Mouse (Mus musculus): ENCODE results near the gene Ifnb1. TPM values are rescaled to one million over a fixed set of nuclear protein-coding genes. Genes with fewer than 3 reads are reported as not detected.
"Not testable (repeated sequence)": the region's sequence is repeated elsewhere in the genome, so short reads cannot be mapped to it uniquely, and the experiment has no call there.

Ifnb1 gene
- not detected in 2 replicates for polyA plus RNA-seq (2012)

DNA sequence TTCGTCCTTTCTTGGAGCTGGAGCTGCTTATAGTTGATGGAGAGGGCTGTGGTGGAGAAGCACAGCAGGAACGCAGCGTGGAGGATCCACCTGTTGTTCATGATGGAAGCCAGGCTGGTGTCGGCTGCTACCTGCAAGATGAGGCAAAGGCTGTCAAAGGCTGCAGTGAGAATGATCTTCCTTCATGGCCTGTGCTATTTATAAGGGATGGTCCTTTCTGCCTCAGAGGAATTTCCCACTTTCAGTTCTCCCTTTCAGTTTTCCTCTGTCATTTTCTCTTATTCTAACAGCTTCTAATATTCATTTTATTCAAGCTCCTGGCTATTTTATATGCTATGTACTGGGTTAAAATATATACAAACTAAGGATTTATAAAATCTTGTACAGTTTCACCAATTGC lies at the start of gene Ifnb1:
Gene Ifnb1, minus strand, starts transcription at position 101 of the 400 bp plus-strand sequence.
- H3K36me3 ChIP-seq (ENCODE audit: control insufficient read depth), result no peaks in the 10 kb centered on the region
- no peaks in the 10 kb centered on the region for H3K9me3 ChIP-seq (ENCODE audit: control insufficient read depth, low read length)
- H3K27me3 ChIP-seq (ENCODE audit: control insufficient read depth), result no peaks in the 10 kb centered on the region
- peaks cover 13% of the 10 kb centered on the region for H3K4me1 ChIP-seq (ENCODE audit: control insufficient read depth)
- no peak within 1 kb of the TSS for H3K4me3 ChIP-seq (replicated peaks)
- no peak for TF ChIP-seq GATA1 (IDR thresholded peaks at IDR 0.05; ENCODE audit: low read length)

DNA sequence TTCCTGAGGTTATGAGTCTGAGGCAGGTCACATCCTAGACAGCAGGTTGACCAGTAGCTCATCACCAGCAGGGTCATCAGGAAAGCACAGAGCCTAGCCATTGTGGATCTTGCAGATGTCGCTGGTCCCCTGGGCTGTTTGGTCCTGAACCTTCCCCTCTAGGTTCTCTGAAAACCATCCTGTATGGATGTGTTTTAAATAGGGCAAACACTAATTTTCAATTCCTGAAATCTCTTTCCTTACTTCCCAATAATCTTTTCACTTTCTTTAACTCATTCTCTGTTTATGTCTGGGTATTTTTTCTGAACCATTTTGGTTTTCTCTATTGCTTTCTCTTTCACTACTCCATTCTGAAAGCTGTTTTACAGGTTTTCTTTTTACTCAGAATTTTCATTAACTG lies 49.1 kb upstream of the Ifnb1 start, which contains the start of gene Ifna14:
Gene Ifna14, minus strand, starts transcription at position 101 of the 400 bp plus-strand sequence.
- TF ChIP-seq TAL1 (IDR thresholded peaks at IDR 0.05; ENCODE audit: low read length) (no peak), GATA1 (IDR thresholded peaks at IDR 0.05; ENCODE audit: low read length) (no peak)
- Histone ChIP-seq H3K9me3 (ENCODE audit: control insufficient read depth, low read length) (no peaks in the 10 kb centered on the region), H3K27me3 (ENCODE audit: control insufficient read depth) (no peaks in the 10 kb centered on the region)

DNA sequence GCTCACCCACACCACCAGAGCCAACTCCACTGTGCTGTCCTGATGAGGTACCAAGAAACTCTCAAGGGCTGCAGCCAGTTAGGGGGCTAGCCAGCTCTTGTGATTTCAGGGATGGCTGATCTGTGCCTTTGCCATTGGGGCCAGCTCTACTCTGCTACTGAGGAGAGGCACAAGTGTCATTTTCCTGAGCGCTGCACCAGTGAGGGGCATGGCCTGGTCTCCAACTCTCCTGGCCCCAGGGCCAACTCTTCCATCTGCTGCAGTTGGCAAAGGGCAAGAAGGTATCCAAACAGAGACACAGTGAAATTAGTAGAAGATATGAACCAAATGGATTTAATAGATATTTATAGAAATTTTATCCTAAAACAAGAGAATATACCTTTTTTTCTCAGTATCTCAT lies 39.2 kb upstream of the Ifnb1 start:
- TF ChIP-seq GATA1 (IDR thresholded peaks at IDR 0.05; ENCODE audit: low read length) (no peak), TAL1 (IDR thresholded peaks at IDR 0.05; ENCODE audit: low read length) (no peak)
- H3K36me3 ChIP-seq (ENCODE audit: control insufficient read depth), result no peaks in the 10 kb centered on the region
- no peaks in the 10 kb centered on the region for H3K9me3 ChIP-seq (ENCODE audit: control insufficient read depth, low read length)
- H3K27me3 ChIP-seq (ENCODE audit: control insufficient read depth), result no peaks in the 10 kb centered on the region
- H3K4me1 ChIP-seq (ENCODE audit: control insufficient read depth), result no peaks in the 10 kb centered on the region
- H3K4me3 ChIP-seq (replicated peaks), result no peak overlapping the region

More for the DNA sequence above, 49.1 kb upstream of the Ifnb1 start, which contains the start of gene Ifna14:
- no peaks in the 10 kb centered on the region for H3K4me1 ChIP-seq (ENCODE audit: control insufficient read depth)
- no peak within 1 kb of the TSS for H3K4me3 ChIP-seq (replicated peaks)
- no peaks in the 10 kb centered on the region for H3K36me3 ChIP-seq (ENCODE audit: control insufficient read depth)

DNA sequence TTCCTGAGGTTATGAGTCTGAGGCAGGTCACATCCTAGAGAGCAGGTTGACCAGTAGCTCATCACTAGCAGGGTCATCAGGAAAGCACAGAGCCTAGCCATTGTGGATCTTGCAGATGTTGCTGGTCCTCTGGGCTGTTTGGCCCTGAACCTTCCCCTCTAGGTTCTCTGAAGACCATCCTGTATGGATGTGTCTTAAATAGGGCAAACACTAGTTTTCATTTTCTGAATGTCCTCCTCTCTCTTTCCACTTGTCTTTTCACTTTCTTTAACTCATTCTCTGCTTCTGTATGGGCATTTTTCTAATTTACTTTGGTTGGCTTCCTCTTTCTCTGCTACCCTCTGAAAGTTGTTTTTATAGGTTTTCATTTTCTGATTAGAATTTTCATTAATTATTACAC lies 35.6 kb upstream of the Ifnb1 start, which contains the start of gene Ifna15:
Gene Ifna15, minus strand, starts transcription at position 101 of the 400 bp plus-strand sequence.
- not testable (repeated sequence) for H3K36me3 ChIP-seq (ENCODE audit: control insufficient read depth); H3K27me3 ChIP-seq (ENCODE audit: control insufficient read depth); H3K4me1 ChIP-seq (ENCODE audit: control insufficient read depth); H3K4me3 ChIP-seq (replicated peaks); H3K9me3 ChIP-seq (ENCODE audit: control insufficient read depth, low read length)

DNA sequence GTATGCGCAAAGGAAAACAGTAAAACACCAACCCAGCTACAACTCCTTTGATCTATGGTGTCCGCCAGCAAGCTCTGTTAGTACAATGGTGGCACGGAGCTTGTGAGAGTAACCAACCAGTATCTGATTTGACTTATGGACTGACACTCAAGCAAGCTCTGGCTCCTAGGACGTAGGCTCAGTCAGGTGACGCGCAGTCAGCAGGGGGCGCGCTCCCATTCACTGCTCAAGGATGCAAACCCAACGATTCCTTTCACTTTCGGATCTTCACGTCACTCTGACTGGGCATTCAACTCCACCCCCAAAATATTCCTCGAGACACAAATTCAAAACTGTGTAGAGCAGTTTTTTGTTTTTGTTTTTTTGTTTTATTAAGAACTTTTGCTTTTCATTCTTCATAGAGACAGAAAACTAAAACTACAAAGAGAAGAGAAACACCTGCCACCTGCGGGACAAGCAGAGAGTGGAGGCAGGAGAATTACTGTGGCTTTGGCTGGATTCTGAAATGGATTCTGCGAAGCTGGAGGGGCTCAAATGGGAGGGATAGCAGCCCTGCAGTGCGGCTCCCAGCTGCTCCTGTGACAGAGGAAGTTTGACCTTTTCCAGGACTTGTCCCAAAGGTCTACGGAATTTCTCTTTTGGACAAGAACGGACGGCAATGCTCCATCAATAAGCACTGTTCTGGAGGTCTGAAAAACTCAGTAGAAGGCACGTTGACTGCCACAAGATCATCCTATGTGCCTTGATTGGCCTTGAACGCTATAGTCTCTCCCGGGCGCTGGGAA lies 27.8 kb upstream of the Ifnb1 start:
- TF ChIP-seq GATA1 (IDR thresholded peaks at IDR 0.05; ENCODE audit: low read length), result no peak
- no peak for TF ChIP-seq TAL1 (IDR thresholded peaks at IDR 0.05; ENCODE audit: low read length)
- H3K27me3 ChIP-seq (ENCODE audit: control insufficient read depth), result no peaks in the 10 kb centered on the region
- peaks cover 12% of the 10 kb centered on the region for H3K4me1 ChIP-seq (ENCODE audit: control insufficient read depth)
- no peaks in the 10 kb centered on the region for H3K36me3 ChIP-seq (ENCODE audit: control insufficient read depth)
- peak overlapping the region; percentile 63 for H3K4me3 ChIP-seq (replicated peaks)
- H3K9me3 ChIP-seq (ENCODE audit: control insufficient read depth, low read length), result no peaks in the 10 kb centered on the region

DNA sequence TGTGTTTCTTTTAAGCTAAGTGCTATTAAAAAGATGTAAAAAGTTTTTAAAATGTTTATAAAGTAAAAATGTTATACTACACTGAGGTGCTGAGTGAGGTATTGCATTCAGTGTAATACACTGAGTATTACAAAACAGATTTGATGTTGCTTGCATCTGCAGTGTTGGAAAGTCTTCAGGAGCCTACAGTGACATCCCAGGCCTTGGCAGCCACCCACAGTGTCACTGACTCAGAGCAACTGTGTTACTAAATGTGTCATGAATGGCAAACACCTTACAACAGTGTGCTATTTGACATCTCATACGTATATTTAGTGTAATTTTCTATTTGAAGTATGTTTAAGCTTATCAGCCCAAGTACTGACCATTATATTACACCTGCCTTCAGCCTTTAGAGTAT lies 25.4 kb upstream of the Ifnb1 start:
- TF ChIP-seq GATA1 (IDR thresholded peaks at IDR 0.05; ENCODE audit: low read length) (no peak), TAL1 (IDR thresholded peaks at IDR 0.05; ENCODE audit: low read length) (no peak)
- no peaks in the 10 kb centered on the region for H3K36me3 ChIP-seq (ENCODE audit: control insufficient read depth)
- H3K9me3 ChIP-seq (ENCODE audit: control insufficient read depth, low read length), result no peaks in the 10 kb centered on the region
- H3K4me1 ChIP-seq (ENCODE audit: control insufficient read depth), result peaks cover 12% of the 10 kb centered on the region
- H3K4me3 ChIP-seq (replicated peaks), result no peak overlapping the region
- H3K27me3 ChIP-seq (ENCODE audit: control insufficient read depth), result no peaks in the 10 kb centered on the region

DNA sequence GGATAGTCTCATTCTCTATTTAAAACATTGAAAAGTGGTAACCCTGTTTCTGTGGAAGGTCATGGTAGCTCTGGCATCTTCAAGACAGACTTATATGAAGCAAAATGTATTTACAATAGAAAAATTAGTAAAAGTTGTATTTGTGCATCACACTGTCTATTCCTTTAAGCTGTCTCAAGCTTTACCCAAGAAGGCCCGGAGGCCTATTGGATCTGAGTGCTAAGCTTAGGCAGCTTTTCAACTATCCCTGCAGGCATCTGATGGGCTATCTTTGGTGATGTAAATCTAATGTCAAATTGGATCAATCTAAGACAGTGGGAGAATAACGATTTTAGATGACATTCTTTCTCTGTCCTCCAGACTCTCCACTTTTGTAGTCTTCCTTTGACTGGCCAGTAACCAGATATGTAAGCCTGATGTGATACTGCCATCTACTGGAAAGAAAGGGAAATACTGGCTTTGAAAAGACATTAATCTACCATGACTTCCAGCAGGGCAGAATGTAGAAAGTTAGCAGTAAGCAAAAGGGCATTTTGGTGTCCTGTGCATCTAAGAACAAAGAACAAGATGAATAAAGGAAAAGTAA lies 21.2 kb upstream of the Ifnb1 start:
- TF ChIP-seq GATA1 (IDR thresholded peaks at IDR 0.05; ENCODE audit: low read length), result no peak
- no peak for TF ChIP-seq TAL1 (IDR thresholded peaks at IDR 0.05; ENCODE audit: low read length)
- Histone ChIP-seq H3K4me1 (ENCODE audit: control insufficient read depth) (peaks cover 2% of the 10 kb centered on the region), H3K9me3 (ENCODE audit: control insufficient read depth, low read length) (no peaks in the 10 kb centered on the region), H3K27me3 (ENCODE audit: control insufficient read depth) (no peaks in the 10 kb centered on the region), H3K36me3 (ENCODE audit: control insufficient read depth) (no peaks in the 10 kb centered on the region), H3K4me3 (replicated peaks) (no peak overlapping the region)

DNA sequence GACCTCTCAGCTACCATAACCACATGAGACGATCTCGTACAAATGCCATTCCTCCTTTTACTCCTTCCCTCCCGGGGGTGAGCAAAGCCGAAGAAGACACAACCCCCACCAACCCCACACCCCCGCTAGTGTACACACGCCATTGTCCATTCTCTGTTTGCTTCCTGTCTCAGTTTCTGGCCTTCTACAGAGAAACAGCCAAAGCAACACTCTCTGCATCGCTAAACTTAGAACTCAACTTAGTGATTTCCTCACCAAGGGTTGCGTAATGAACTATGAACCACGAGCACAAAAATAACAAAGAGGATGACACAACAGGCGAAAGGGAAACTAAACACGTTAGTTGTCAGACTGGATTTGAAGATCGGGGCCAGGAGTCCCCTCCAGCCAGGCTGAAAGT lies 14.8 kb upstream of the Ifnb1 start:
- Histone ChIP-seq H3K9me3 (ENCODE audit: control insufficient read depth, low read length) (no peaks in the 10 kb centered on the region), H3K36me3 (ENCODE audit: control insufficient read depth) (no peaks in the 10 kb centered on the region), H3K27me3 (ENCODE audit: control insufficient read depth) (no peaks in the 10 kb centered on the region), H3K4me1 (ENCODE audit: control insufficient read depth) (peaks cover 41% of the 10 kb centered on the region), H3K4me3 (replicated peaks) (no peak overlapping the region)
- TF ChIP-seq GATA1 (IDR thresholded peaks at IDR 0.05; ENCODE audit: low read length) (no peak), TAL1 (IDR thresholded peaks at IDR 0.05; ENCODE audit: low read length) (no peak)

DNA sequence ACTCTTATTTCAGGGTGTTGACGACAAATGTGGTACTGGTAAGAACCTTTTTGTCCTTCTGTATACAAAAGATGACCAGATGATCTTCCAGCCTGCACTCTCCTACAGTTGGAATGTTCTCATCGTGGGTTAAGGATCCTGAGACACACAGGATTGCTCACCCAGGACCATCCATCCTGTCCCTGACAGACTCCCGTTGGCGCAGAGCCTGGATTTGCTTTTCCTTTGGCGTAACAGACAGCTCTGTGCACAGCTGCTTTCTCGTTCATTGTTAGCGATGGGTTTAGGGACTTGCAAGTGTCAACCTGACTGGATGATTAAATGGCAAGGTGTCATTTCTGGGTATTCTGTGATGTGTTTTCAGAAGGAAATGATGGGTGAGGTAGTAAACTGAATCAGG lies 14.1 kb upstream of the Ifnb1 start:
- TF ChIP-seq GATA1 (IDR thresholded peaks at IDR 0.05; ENCODE audit: low read length), result no peak
- TF ChIP-seq TAL1 (IDR thresholded peaks at IDR 0.05; ENCODE audit: low read length), result no peak
- H3K36me3 ChIP-seq (ENCODE audit: control insufficient read depth), result no peaks in the 10 kb centered on the region
- peaks cover 41% of the 10 kb centered on the region for H3K4me1 ChIP-seq (ENCODE audit: control insufficient read depth)
- no peaks in the 10 kb centered on the region for H3K9me3 ChIP-seq (ENCODE audit: control insufficient read depth, low read length)
- H3K4me3 ChIP-seq (replicated peaks), result no peak overlapping the region
- no peaks in the 10 kb centered on the region for H3K27me3 ChIP-seq (ENCODE audit: control insufficient read depth)

Data from erythroblast, embryonic 14.5 days (primary cell).